ENCODE assay signal across 8 mouse cellular contexts in the genomic region with DNA sequence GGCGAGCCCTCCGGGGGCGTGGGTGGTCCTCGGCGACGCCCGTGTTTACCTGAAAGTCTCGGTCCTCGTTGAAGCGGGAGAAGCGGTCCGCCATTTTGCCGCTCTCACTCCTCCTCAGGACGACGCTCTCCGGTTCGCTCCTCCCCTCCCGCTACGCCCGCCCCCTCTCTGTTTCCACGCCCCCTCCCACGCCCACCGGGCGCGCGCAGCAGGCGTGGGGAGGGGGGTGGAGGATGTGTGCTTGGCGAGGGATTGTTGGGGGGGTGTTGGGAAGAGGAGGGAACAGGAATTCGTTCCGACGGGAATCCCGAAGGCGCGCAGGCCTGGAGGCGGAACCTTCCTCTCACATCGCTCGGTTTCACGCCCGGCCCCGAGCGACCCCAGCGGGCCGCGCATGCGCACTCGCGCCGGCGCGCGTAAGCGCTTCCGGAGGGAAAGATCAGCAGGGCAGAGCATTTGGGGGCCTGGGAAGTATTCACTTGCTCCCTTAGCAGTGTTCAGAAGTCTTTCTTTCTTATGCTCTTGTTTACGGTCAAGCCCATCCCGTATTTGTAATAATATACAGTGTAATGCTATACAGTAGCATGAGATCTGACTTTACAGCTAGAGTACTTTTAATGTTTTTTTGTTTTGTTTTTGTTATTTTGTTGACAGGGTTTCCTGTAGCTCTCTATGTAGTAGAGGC. TPM values are rescaled to one million over a fixed set of nuclear protein-coding genes. Genes with fewer than 3 reads are reported as not detected.
DNase-seq lines count a peak whose midpoint lies in the region; ATAC-seq and TF ChIP-seq lines count a peak whose summit lies in the region.

A gene (minus strand): TSS at position 362 of the 685 bp plus-strand sequence.

- H3K27me3 ChIP-seq in embryonic facial prominence, embryonic 15.5 days, result no peaks in the 10 kb centered on the region
- no peaks in the 10 kb centered on the region for H3K27me3 ChIP-seq in limb, embryonic 14.5 days (ENCODE audit: control insufficient read depth, insufficient read depth, low read length)
- H3K27me3 ChIP-seq in midbrain, postnatal 0 days (ENCODE audit: insufficient read depth, low read length), result no peaks in the 10 kb centered on the region

- peak within 1 kb of the TSS; percentile 95 for H3K9ac ChIP-seq in embryonic facial prominence, embryonic 15.5 days
- peak within 1 kb of the TSS; percentile 98 for H3K9ac ChIP-seq in limb, embryonic 14.5 days (ENCODE audit: low read depth, low read length, severe bottlenecking)
- H3K9ac ChIP-seq in midbrain, postnatal 0 days (replicated peaks; ENCODE audit: low read length, poor library complexity, severe bottlenecking), result peak within 1 kb of the TSS; percentile 98

- no peaks in the 10 kb centered on the region for H3K36me3 ChIP-seq in embryonic facial prominence, embryonic 15.5 days
- no peaks in the 10 kb centered on the region for H3K36me3 ChIP-seq in limb, embryonic 14.5 days (ENCODE audit: control insufficient read depth, insufficient read depth, low read length)
- H3K36me3 ChIP-seq in midbrain, postnatal 0 days (ENCODE audit: insufficient read depth, low read length), result no peaks in the 10 kb centered on the region

- H3K4me2 ChIP-seq in embryonic facial prominence, embryonic 15.5 days (replicated peaks), result peak within 1 kb of the TSS; percentile 57
- H3K4me2 ChIP-seq in limb, embryonic 14.5 days (replicated peaks; ENCODE audit: low read depth, low read length, severe bottlenecking), result peak within 1 kb of the TSS; percentile 73
- peak within 1 kb of the TSS; percentile 72 for H3K4me2 ChIP-seq in midbrain, postnatal 0 days (ENCODE audit: low read depth, low read length, poor library complexity, severe bottlenecking)

- no peaks in the 10 kb centered on the region; the same call in 1 of the 2 replicates for H3K4me1 ChIP-seq in bone marrow, adult 2 months (ENCODE audit: control insufficient read depth, insufficient read depth, low read length)
- H3K4me1 ChIP-seq in embryonic facial prominence, embryonic 15.5 days, result peaks cover 15% of the 10 kb centered on the region
- H3K4me1 ChIP-seq in limb, embryonic 14.5 days (ENCODE audit: control insufficient read depth, insufficient read depth, low read length), result peaks cover 14% of the 10 kb centered on the region
- peaks cover 11% of the 10 kb centered on the region for H3K4me1 ChIP-seq in midbrain, postnatal 0 days (ENCODE audit: insufficient read depth, low read length)

- peak within 1 kb of the TSS; percentile 98 for H3K4me3 ChIP-seq in bone marrow, adult 2 months (replicated peaks; ENCODE audit: control insufficient read depth, low read depth, low read length)
- H3K4me3 ChIP-seq in embryonic facial prominence, embryonic 15.5 days (replicated peaks), result peak within 1 kb of the TSS; percentile 100
- H3K4me3 ChIP-seq in limb, embryonic 14.5 days (replicated peaks; ENCODE audit: low read length), result peak within 1 kb of the TSS; percentile 95
- H3K4me3 ChIP-seq in midbrain, postnatal 0 days (ENCODE audit: low read depth, low read length), result peak within 1 kb of the TSS; percentile 100

- ATAC-seq in embryonic facial prominence, embryonic 15.5 days (ENCODE audit: insufficient number of reproducible peaks, low FRiP score, low TSS enrichment, low read depth), result peak; percentile 98
- ATAC-seq in limb, embryonic 14.5 days (ENCODE audit: low FRiP score, low read depth), result peak; percentile 98
- peak; percentile 98 for ATAC-seq in midbrain, postnatal 0 days (ENCODE audit: low FRiP score)

- no peak for TF ChIP-seq CTCF in bone marrow, adult 2 months (IDR thresholded peaks at IDR 0.05; ENCODE audit: control insufficient read depth, insufficient read depth, low read length)
- TF ChIP-seq CTCF in midbrain, postnatal 0 days (IDR thresholded peaks at IDR 0.05), result no peak; the same call in none of the 2 replicates

- WGBS in bone marrow, adult 2 months, result under 1% methylated on average over 55 of the region's 55 CpGs
- under 1% methylated on average over 45 of the region's 55 CpGs for WGBS in embryonic facial prominence, embryonic 15.5 days
- under 1% methylated on average over 40 of the region's 55 CpGs for WGBS in limb, embryonic 14.5 days
- WGBS in midbrain, postnatal 0 days, result under 1% methylated on average over 50 of the region's 55 CpGs

- peak within 1 kb of the TSS; percentile 85 for H3K27ac ChIP-seq in bone marrow, adult 2 months (ENCODE audit: control insufficient read depth, insufficient read depth, low read depth, low read length, poor library complexity)
- H3K27ac ChIP-seq in embryonic facial prominence, embryonic 15.5 days (replicated peaks), result peak within 1 kb of the TSS; percentile 96
- H3K27ac ChIP-seq in limb, embryonic 14.5 days (replicated peaks; ENCODE audit: low read depth, low read length), result peak within 1 kb of the TSS; percentile 93
- H3K27ac ChIP-seq in midbrain, postnatal 0 days (ENCODE audit: low read depth, low read length), result peak within 1 kb of the TSS; percentile 98

- no peaks in the 10 kb centered on the region for H3K9me3 ChIP-seq in embryonic facial prominence, embryonic 15.5 days (replicated peaks)
- H3K9me3 ChIP-seq in limb, embryonic 14.5 days (ENCODE audit: control insufficient read depth, low read length), result no peaks in the 10 kb centered on the region
- H3K9me3 ChIP-seq in midbrain, postnatal 0 days (ENCODE audit: low read length), result no peaks in the 10 kb centered on the region

- peak; percentile 96 for DNase-seq in 416B (ENCODE audit: low read depth)
- DNase-seq in heart, adult 8-10 months (ENCODE audit: low spot score), result peak; percentile 95
- DNase-seq in kidney, adult 9 months, result peak; percentile 98
- DNase-seq in limb, embryonic 14.5 days (ENCODE audit: low spot score), result peak; percentile 97
- DNase-seq in midbrain, postnatal 0 days (ENCODE audit: low spot score), result peak; percentile 98
- peak; percentile 78 to 82 for DNase-seq in spleen, postnatal 14 days (ENCODE audit: low spot score in 2 of 2)

- peak; percentile 83 for TF ChIP-seq POLR2A in bone marrow, adult 2 months (IDR thresholded peaks at IDR 0.05; ENCODE audit: borderline replicate concordance, control insufficient read depth, low read depth, low read length)
- TF ChIP-seq POLR2A in limb, embryonic 14.5 days (IDR thresholded peaks at IDR 0.05; ENCODE audit: borderline replicate concordance, extremely low read depth, insufficient read depth, insufficient read length), result peak; percentile 58; the same call in 1 of the 2 replicates

RNA-seq across cellular contexts. Expression of the gene that starts here (rescaled TPM):
- polyA plus RNA-seq in bone marrow, adult 2 months (2011; ENCODE audit: insufficient read depth, insufficient read length, low replicate concordance, missing spikeins), result 14.4 and 17.0 TPM in 2 replicates
- polyA plus RNA-seq in embryonic facial prominence, embryonic 15.5 days (2015; fragmentation: Nextera tagmentation; extraction: Ambion mirVana), result 56.2 and 59.1 TPM in 2 replicates
- total RNA-seq in heart, adult 8-10 months (2022), result 10 to 100 TPM; 16.4 to 22.3 (median 17.8) TPM
- polyA plus RNA-seq in limb, embryonic 14.5 days (2012; rRNA removed), result 38.2 and 41.1 TPM in 2 replicates
- polyA plus RNA-seq in limb, embryonic 14.5 days (2014; fragmentation: Nextera tagmentation; extraction: Ambion mirVana), result 43.0 and 54.7 TPM in 2 replicates
- 24.8 and 33.4 TPM in 2 replicates for total RNA-seq in midbrain, postnatal 0 days (2014; rRNA removed)
- 35.8 and 53.3 TPM in 2 replicates for polyA plus RNA-seq in midbrain, postnatal 0 days (2015; fragmentation: Nextera tagmentation; extraction: Ambion mirVana)

Comparison
In these comparisons a context has a peak if more than half of its experiments do, and no peak if none do; other contexts are left out.
1. Peak in every context shown above with its lines: DNase-seq, ATAC-seq, H3K4me3 ChIP-seq and H3K27ac ChIP-seq.